Mouse (Mus musculus): ENCODE data around the gene Tbc1d2b. TPM values are rescaled to one million over a fixed set of nuclear protein-coding genes. Genes with fewer than 3 reads are reported as not detected.

Gene Tbc1d2b
- polyA plus RNA-seq, 1 experiment: 26.2 TPM

DNA sequence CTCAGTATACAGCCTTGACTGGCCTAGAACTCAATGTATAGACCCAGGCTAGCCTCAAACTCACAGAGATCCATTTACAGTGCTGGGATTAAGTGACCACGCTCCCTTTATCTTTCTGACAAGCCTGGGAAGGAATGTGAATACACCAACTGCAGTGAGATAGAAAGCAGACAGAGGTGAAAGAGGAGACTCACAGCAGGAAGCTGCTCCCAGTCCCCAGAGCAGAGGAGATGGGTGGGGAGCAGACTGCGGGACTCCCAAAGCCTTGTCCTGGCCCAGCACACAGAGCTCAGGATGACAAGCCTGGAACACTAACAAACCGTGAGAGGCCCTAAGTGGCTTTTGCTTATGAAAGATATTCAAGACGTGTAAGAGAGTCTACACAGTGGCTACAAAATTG, 53.1 kb downstream of the Tbc1d2b start:
- 86% methylated on average over 4 of the region's 4 CpGs for WGBS
- no peak overlapping the region for H3K4me3 ChIP-seq (replicated peaks; ENCODE audit: control insufficient read depth, low read depth, low read length)
- no peak for TF ChIP-seq POLR2A (IDR thresholded peaks at IDR 0.05; ENCODE audit: borderline replicate concordance, control insufficient read depth, low read depth, low read length)
- no peak for TF ChIP-seq CTCF (IDR thresholded peaks at IDR 0.05; ENCODE audit: control insufficient read depth, insufficient read depth, low read length)
- no peak overlapping the region for H3K27ac ChIP-seq (ENCODE audit: control insufficient read depth, insufficient read depth, low read depth, low read length, poor library complexity)
- H3K4me1 ChIP-seq (ENCODE audit: control insufficient read depth, insufficient read depth, low read length): no peaks in the 10 kb centered on the region

DNA sequence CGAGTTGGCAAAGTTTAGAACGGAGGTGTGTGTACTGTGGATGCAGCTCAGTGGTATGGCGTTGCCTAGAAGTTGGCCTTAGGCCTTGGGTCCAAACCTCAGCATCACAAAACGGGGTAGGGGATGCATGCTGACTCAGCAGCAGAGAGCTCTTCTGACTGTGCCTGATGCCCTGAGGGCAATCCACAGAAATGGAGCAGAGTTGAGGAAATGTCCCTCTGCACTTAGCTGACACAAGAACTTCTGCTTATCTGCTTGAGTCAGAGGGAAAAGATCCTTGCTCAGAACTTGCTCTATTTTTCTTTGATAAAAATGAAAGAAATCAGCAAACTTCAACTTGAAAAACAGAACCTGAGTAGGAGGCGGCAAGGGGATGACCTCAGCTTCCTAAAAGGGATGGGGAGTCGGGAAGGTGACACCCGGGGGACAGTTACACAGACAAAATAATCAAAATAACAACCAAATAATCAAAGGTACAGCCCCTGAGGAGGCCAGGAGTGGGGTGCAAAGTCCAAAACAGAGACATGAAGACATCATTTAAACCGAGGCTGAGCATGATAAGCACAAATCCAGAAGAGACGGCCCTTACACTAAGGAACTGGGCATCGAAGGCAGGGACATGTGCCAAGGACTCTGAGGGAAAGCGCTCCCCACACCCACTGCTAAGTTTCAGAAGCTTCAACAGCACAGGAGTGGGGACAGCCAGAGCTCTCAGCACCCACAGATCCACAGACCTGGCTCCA, 54.2 kb downstream of the Tbc1d2b start:
- no peak overlapping the region for H3K27ac ChIP-seq (ENCODE audit: control insufficient read depth, insufficient read depth, low read depth, low read length, poor library complexity)
- 81% methylated on average over 11 of the region's 11 CpGs for WGBS
- no peak for TF ChIP-seq POLR2A (IDR thresholded peaks at IDR 0.05; ENCODE audit: borderline replicate concordance, control insufficient read depth, low read depth, low read length)

DNA sequence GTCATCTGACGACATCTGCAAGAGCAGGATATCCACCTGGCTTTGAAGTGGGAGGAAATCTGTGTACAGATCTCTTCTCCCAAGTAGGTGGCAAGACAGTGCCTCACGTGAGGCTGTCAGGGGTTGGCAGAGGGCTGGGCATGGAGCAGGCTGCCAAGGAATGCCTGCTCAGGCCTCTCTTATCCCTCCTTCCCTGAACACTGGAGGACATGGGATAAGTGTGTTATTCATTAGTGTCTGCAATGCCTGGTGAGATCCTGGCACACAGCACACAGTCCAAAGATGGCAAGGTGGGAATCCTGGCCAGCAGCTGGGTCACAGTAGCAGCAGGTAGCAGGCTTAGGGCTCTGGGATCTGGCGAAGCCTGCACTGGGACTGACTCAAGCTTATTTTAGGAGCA, 57.5 kb downstream of the Tbc1d2b start:
- no peak for TF ChIP-seq CTCF (IDR thresholded peaks at IDR 0.05; ENCODE audit: control insufficient read depth, insufficient read depth, low read length)
- TF ChIP-seq POLR2A (IDR thresholded peaks at IDR 0.05; ENCODE audit: borderline replicate concordance, control insufficient read depth, low read depth, low read length): no peak
- Histone ChIP-seq H3K4me1 (ENCODE audit: control insufficient read depth, insufficient read depth, low read length) (no peaks in the 10 kb centered on the region), H3K27ac (ENCODE audit: control insufficient read depth, insufficient read depth, low read depth, low read length, poor library complexity) (no peak overlapping the region), H3K4me3 (replicated peaks; ENCODE audit: control insufficient read depth, low read depth, low read length) (no peak overlapping the region)
- WGBS: 86% methylated on average over 3 of the region's 3 CpGs

More for the DNA sequence above, 54.2 kb downstream of the Tbc1d2b start:
- Histone ChIP-seq H3K4me3 (replicated peaks; ENCODE audit: control insufficient read depth, low read depth, low read length) (no peak overlapping the region), H3K4me1 (ENCODE audit: control insufficient read depth, insufficient read depth, low read length) (no peaks in the 10 kb centered on the region)

DNA sequence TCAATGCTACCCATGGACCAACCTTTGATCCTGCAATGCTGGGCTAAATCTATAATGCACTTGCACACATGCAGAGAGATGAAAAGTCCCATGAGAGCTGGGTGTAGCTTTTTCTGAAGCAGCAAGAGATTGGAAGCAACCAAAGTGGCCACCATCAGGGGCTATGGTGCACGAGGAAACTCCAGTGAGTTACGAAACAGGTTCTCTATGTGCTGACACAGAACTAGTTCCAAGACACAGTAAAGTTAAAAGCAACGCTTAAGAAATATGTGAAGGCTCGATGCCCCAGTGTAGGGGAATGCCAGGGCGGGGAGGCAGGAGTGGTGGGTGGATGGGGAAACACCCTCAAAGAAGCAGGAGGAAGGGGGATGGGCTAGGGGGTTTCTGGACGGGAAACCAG, 61.9 kb downstream of the Tbc1d2b start:
- Histone ChIP-seq H3K4me1 (ENCODE audit: control insufficient read depth, insufficient read depth, low read length) (no peaks in the 10 kb centered on the region), H3K4me3 (replicated peaks; ENCODE audit: control insufficient read depth, low read depth, low read length) (no peak overlapping the region), H3K27ac (ENCODE audit: control insufficient read depth, insufficient read depth, low read depth, low read length, poor library complexity) (no peak overlapping the region)
- WGBS: 58% methylated on average over 6 of the region's 6 CpGs
- no peak for TF ChIP-seq CTCF (IDR thresholded peaks at IDR 0.05; ENCODE audit: control insufficient read depth, insufficient read depth, low read length)
- no peak for TF ChIP-seq POLR2A (IDR thresholded peaks at IDR 0.05; ENCODE audit: borderline replicate concordance, control insufficient read depth, low read depth, low read length)

DNA sequence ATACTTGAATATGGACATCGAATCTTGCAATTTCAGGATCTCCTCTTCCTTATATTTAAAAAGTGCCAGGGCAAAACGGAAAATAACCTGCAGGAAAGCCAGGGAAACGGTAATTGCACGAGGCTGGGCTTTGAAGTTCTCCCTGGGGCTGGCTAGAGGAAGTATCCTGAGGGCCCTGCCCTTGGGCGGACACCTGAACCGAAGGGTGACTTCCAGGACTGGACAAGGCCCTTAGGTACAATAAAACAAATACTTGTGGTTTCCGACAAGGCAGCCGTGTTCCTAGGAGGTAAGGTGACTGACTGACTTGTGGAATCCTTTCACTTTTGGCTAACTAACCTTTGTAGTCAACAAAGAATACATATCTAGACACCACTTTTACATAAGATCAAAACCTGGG, 62.8 kb downstream of the Tbc1d2b start:
- WGBS: 77% methylated on average over 8 of the region's 8 CpGs
- H3K4me1 ChIP-seq (ENCODE audit: control insufficient read depth, insufficient read depth, low read length): no peaks in the 10 kb centered on the region
- no peak overlapping the region for H3K27ac ChIP-seq (ENCODE audit: control insufficient read depth, insufficient read depth, low read depth, low read length, poor library complexity)
- no peak overlapping the region for H3K4me3 ChIP-seq (replicated peaks; ENCODE audit: control insufficient read depth, low read depth, low read length)
- no peak for TF ChIP-seq POLR2A (IDR thresholded peaks at IDR 0.05; ENCODE audit: borderline replicate concordance, control insufficient read depth, low read depth, low read length)
- no peak for TF ChIP-seq CTCF (IDR thresholded peaks at IDR 0.05; ENCODE audit: control insufficient read depth, insufficient read depth, low read length)

DNA sequence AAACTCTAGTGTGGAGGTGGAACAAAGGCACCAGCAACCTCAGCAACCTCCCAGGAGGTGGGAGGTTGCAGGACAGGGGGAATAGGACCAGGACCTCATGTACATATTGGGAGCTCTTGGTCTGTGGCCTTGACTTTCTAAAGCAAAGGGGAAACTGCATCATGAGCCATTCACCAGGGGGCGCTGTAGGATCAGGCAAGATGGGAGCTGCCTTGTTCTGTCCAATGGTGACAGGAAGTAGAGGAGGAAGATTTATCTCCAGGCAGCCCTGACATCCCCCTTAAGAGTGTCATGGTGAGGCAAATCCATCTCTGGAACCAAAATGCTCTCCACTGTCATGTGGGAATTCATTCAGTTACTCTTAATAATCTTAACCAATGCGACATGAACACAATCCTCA, 64.1 kb downstream of the Tbc1d2b start:
- H3K4me3 ChIP-seq (replicated peaks; ENCODE audit: control insufficient read depth, low read depth, low read length): no peak overlapping the region
- H3K4me1 ChIP-seq (ENCODE audit: control insufficient read depth, insufficient read depth, low read length): no peaks in the 10 kb centered on the region; the same call in 1 of the 2 replicates
- 49% methylated on average over 2 of the region's 2 CpGs for WGBS
- no peak for TF ChIP-seq POLR2A (IDR thresholded peaks at IDR 0.05; ENCODE audit: borderline replicate concordance, control insufficient read depth, low read depth, low read length)
- TF ChIP-seq CTCF (IDR thresholded peaks at IDR 0.05; ENCODE audit: control insufficient read depth, insufficient read depth, low read length): peak; percentile 95
- no peak overlapping the region for H3K27ac ChIP-seq (ENCODE audit: control insufficient read depth, insufficient read depth, low read depth, low read length, poor library complexity)

DNA sequence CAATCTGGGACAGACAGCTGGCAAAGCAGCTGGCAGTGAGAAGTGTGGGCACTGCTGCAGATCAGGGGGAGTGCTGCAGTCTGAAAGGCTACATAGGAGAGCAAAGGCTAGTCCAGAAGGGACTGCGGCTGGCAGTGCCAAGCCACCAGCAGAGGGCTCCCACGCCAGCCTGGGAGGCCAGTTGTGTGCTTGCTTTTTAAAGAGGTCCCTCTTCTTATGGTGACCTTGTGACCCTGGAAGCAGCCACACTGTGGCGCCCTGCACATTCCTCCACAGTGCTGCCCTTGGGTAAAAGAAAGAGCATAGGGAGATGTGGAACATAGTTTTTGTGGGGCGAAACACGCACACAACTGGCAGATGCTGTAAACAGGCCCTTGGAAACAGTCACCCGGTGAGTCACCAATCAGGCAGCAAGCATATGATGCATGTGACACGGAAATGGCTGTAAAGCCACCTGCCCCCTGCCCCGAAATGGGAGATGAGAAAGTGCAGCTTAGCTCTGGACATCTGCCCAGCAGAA, 66.1 kb downstream of the Tbc1d2b start:
- TF ChIP-seq POLR2A (IDR thresholded peaks at IDR 0.05; ENCODE audit: borderline replicate concordance, control insufficient read depth, low read depth, low read length): no peak
- TF ChIP-seq CTCF (IDR thresholded peaks at IDR 0.05; ENCODE audit: control insufficient read depth, insufficient read depth, low read length): peak; percentile 50; the same call in 1 of the 2 replicates
- Histone ChIP-seq H3K27ac (ENCODE audit: control insufficient read depth, insufficient read depth, low read depth, low read length, poor library complexity) (no peak overlapping the region), H3K4me1 (ENCODE audit: control insufficient read depth, insufficient read depth, low read length) (no peaks in the 10 kb centered on the region; the same call in 1 of the 2 replicates), H3K4me3 (replicated peaks; ENCODE audit: control insufficient read depth, low read depth, low read length) (no peak overlapping the region)
- WGBS: 90% methylated on average over 8 of the region's 8 CpGs

DNA sequence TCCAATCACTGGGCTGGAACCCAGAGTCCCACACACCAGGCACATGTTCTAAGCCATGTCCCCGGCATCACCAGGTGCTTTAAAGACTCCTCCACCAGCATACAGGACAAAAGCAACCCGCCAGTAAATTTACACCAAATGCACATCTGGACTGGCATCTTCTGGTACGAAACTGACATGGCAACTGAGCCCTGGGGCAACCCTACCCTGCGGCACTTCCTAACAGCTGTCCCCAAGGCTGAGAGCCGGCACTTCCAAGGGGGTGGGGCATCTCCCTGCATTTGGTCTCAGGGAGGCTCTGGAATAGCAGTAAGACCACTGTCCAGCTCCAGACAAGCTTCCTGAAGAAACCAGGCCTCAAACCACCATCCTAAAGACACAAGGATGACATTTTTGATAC, 67.4 kb downstream of the Tbc1d2b start:
- TF ChIP-seq CTCF (IDR thresholded peaks at IDR 0.05; ENCODE audit: control insufficient read depth, insufficient read depth, low read length) (no peak), POLR2A (IDR thresholded peaks at IDR 0.05; ENCODE audit: borderline replicate concordance, control insufficient read depth, low read depth, low read length) (no peak)

More for the DNA sequence above, 67.4 kb downstream of the Tbc1d2b start:
- 85% methylated on average over 5 of the region's 5 CpGs for WGBS
- H3K27ac ChIP-seq (ENCODE audit: control insufficient read depth, insufficient read depth, low read depth, low read length, poor library complexity): no peak overlapping the region
- H3K4me1 ChIP-seq (ENCODE audit: control insufficient read depth, insufficient read depth, low read length): peaks cover under 1% of the 10 kb centered on the region; the same call in 1 of the 2 replicates
- no peak overlapping the region for H3K4me3 ChIP-seq (replicated peaks; ENCODE audit: control insufficient read depth, low read depth, low read length)
